Mouse (Mus musculus) bone marrow macrophage, adult 2 months (primary cell): ENCODE results near the gene Pnma1. TPM values are rescaled to one million over a fixed set of nuclear protein-coding genes. Genes with fewer than 3 reads are reported as not detected.

Source experiments
- H3K27ac ChIP-seq: 2 replicates; pipeline ENCODE4 v1.5.1; 2012; ENCODE audit warnings: low read depth, low read length; ENCODE audit not compliant: insufficient read depth
- H3K4me1 ChIP-seq: 2 replicates; pipeline ENCODE4 v1.6.1; 2012; ENCODE audit warnings: low read length; ENCODE audit not compliant: control insufficient read depth, insufficient read depth
- H3K4me3 ChIP-seq: 2 replicates; pipeline ENCODE4 v1.5.1; 2012; ENCODE audit warnings: mild to moderate bottlenecking, low read length, moderate library complexity; ENCODE audit not compliant: insufficient read depth
- CTCF ChIP-seq: IDR thresholded peaks from 2 replicates; pipeline ENCODE4 v1.5.1; 2012; ENCODE audit warnings: low read depth, mild to moderate bottlenecking, low read length, moderate library complexity
- POLR2A ChIP-seq: IDR thresholded peaks from 2 replicates; pipeline ENCODE4 v1.6.1; 2012; ENCODE audit warnings: mild to moderate bottlenecking, low read depth, low read length, borderline replicate concordance
- polyA plus RNA-seq: library from polyadenylated mRNA; stranded (reverse); fragments of >200 nt; gene quantifications from 2 replicates; pipeline ENCODE4 v1.2.4, GENCODE M21; 2012; ENCODE audit not compliant: missing spikeins, insufficient read depth, insufficient read length

The Pnma1 gene
- polyA plus RNA-seq, 1 experiment = 0.23 TPM

DNA sequence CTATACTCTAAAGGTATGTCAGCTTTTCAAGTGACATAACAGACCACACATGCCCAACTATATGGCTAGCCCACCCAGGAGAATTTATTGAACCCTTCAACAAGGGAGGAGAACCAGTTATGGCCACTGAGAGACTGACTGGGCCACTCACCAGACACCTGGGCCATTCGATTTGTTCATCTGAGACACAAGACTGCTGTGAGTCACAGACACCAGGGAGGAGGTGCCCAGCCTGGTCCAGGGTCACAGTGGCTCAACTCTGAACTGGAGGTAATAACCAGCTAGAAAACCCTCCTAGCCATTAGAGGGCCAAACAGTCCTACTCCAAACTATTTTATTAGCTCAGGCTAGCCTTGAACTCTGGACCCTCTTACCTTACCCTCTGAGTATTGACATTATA, 29.8 kb upstream of the Pnma1 start:
- TF ChIP-seq POLR2A (no peak), CTCF (no peak)
- H3K27ac ChIP-seq = peak overlapping the region; percentile 99

DNA sequence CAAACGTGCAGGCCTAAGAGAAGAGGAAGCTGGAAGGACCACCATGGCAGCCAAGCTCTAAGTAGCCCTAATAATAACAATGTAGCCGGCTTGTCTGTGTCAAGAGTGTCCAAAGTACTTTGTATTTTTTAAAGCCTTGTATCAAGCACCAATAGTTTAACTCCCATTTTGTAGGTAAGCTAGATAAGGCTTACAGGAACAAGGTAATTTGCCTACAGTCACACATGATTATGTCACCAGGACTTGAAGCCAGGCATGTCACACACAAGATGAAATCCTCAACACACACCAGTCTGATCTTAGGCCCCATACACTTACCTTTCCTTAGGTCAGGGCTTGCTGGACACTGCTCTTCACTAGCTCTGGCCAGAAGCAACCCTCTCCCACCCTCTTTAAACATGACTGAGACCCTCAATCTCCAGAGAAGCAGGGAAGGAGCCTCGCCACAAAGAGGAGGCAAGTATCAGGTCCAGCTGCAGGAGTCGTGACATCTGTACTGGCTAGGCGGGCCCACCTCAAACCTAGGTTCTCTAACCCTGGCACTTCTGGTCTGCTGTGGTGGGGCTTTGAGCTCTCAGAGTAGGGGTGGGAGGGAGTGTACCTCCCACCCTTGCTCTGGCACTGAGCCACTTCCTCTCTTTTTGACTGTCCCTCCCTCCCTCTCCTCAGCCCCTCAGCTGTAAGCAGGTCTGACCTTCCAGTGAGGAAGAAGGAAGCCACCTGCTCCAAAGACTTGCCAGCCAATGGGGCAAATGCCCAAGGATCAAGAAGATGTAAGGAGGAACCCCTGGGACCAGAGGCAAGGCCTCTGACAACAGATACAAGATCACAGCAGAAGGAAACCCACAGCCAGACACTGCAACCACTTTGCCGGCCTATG, 28.8 kb upstream of the Pnma1 start:
- Histone ChIP-seq H3K4me3 (peak overlapping the region; percentile 52), H3K4me1 (peaks cover 80% of the 10 kb centered on the region), H3K27ac (peak overlapping the region; percentile 99)
- no peak for TF ChIP-seq CTCF
- no peak for TF ChIP-seq POLR2A

More for the DNA sequence above, 29.8 kb upstream of the Pnma1 start:
- Histone ChIP-seq H3K4me1 (peaks cover 78% of the 10 kb centered on the region), H3K4me3 (no peak overlapping the region)

DNA sequence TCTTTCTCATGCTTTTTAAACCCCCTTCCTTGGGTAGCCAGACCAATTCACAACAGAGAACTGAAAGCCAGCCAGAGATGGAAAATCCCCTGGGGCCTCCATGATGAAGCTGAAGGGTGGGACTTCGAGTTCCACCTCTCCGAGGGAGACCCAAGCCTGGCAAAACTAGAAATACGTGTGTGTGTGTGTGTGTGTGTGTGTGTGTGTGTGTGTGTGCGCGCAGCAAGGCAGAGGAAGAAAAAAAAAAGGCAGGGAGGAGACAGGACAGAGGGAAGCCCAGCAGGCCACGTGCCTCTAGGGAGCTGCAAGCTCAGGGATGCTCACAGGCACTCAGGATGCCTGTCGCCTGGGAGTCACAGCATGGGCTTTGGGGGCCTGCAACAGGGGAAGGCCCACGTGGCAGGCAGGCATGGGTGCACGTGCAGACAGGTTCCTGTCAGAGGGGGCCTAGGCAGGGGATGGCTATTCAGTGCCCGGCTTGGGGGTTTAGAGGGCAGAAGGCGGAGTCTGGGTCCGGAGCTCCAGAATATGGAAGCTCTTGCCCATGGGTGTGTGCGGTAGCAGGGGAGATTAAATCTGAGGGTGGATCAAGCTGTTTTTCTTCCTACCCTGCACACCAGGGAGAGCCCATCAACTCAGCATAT, 28.0 kb upstream of the Pnma1 start:
- peaks cover 78% of the 10 kb centered on the region for H3K4me1 ChIP-seq
- no peak for TF ChIP-seq POLR2A
- TF ChIP-seq CTCF = no peak
- H3K4me3 ChIP-seq = peak overlapping the region; percentile 52
- peak overlapping the region; percentile 99 for H3K27ac ChIP-seq

DNA sequence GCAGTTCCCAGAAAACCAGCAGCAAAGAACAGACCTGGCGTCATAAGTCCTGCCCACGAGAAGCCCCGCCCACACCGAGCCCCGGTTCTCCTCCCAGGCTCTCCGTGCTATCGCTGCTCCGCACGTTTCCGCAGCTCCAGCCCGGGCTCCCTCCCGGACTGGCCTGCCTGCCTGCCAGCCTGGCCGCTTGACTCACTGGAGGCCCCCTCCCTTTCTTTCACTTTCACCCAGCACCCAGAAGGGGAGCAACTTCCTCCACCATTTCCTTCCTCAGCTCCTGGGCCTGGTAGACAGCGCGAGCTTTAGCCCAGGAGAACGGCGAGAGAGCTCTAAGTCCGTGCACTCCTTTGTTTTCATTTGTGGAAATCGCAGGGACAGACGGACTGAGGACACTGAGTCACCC, 27.4 kb upstream of the Pnma1 start:
- TF ChIP-seq POLR2A = no peak
- TF ChIP-seq CTCF = no peak
- Histone ChIP-seq H3K27ac (peak overlapping the region; percentile 99), H3K4me1 (peaks cover 73% of the 10 kb centered on the region), H3K4me3 (peak overlapping the region; percentile 52)

DNA sequence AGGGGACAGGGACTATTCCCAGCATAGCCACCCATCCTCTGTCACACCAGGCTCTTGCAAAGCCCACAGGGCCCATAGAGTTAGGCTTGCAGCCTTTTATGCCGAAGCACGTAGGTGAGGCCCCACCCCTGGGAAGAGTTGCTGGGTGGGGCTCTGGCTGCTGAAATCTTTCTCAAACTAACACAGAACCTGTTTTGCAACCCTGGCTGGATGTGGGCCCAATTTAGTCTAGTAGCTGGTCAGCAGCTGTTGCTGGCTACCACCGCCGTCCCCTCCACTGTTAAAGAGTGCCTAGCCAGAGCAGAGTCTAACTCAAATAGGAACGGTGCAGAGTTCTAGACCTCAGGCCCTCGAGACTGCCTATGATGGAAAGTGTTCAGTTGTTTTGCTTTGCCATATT, 26.6 kb upstream of the Pnma1 start:
- peaks cover 65% of the 10 kb centered on the region for H3K4me1 ChIP-seq
- peak overlapping the region; percentile 52 for H3K4me3 ChIP-seq
- TF ChIP-seq POLR2A (no peak), CTCF (no peak)
- H3K27ac ChIP-seq = peak overlapping the region; percentile 99

DNA sequence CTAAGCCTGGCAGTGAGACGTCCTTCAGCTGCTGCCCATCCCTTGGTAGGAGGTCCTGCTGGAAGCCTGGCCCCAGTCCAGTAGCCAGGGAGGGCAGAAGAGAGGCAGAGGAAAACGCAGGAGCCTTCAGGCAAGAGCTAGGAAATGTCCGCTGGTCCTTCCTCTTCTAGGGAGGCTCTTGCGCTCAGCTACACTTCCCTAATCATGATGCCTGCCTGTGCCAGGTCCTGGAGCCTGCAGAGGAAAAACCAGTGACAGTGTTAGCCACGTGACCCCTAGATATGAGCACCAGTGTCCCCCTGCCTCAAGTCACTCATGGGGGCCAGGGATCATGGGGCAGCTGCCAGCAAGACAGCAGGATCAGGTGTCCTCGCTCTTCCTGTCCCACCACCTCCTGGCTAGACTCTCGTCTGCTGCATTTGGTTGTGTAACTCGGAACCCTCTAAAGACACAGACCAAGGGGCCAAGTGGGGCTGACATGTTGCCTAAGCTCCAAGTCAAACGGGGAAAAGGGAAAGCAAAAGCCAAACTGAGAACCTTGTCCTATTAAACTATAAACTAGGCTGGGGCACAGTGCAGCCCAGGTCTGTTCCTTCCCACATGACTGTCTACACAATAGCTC, 26.0 kb upstream of the Pnma1 start:
- H3K4me3 ChIP-seq = peak overlapping the region; percentile 52
- TF ChIP-seq POLR2A = no peak

DNA sequence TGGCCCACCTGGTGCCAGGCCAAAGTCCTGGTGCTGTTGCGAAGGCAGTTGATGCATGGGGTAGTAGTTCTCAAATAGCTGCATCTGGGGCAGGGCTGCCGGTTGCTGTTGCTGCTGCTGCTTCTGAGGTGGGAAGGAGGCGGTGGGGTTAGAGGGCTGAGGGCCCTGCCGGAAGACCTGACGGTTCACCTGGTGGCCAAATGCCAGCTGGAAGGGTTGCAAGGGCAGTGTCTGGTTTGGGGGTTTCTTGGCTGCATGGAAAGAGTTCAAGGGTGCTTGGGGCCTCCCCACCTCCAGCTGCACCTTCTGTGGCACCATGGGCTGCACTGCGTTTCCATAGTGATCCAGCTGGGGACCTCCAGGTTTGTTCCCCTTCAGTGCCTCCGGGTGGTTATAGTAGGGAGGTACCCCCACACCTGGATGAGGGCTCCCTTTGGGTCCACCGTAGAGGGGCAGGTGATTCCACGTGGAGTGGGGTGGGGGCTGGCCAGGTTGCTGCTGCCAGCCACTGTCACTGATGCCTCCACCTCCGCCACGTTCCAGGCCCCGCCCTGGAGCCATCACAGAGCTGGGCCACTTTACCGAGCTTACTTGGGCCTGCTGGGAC, 25.1 kb upstream of the Pnma1 start:
- H3K4me1 ChIP-seq = peaks cover 53% of the 10 kb centered on the region
- H3K27ac ChIP-seq = peak overlapping the region; percentile 99
- no peak overlapping the region for H3K4me3 ChIP-seq
- TF ChIP-seq CTCF (no peak), POLR2A (no peak)

More for the DNA sequence above, 26.0 kb upstream of the Pnma1 start:
- H3K4me1 ChIP-seq = peaks cover 62% of the 10 kb centered on the region
- peak overlapping the region; percentile 99 for H3K27ac ChIP-seq

DNA sequence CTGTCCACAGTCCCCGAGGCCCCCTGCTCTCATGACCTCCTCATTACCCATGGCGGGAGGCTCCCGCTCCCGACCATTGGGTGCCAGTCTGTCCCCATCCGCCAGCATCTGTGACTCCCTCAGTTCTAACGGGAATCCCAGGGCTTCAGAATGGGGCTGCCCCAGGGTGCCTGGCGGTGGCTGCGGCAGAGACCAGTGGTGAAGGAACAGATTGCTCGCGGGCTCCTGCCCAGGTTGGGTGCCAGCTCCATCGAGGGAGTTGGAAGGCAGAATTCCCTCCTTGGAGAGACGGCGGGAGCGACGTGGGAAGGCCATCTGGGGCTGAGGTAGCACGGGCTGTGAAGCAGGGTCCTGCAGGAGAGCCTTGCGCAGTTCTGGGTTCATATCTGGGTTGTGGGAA, 24.6 kb upstream of the Pnma1 start:
- Histone ChIP-seq H3K4me1 (peaks cover 47% of the 10 kb centered on the region), H3K27ac (peak overlapping the region; percentile 99)
- TF ChIP-seq POLR2A (no peak), CTCF (no peak)

DNA sequence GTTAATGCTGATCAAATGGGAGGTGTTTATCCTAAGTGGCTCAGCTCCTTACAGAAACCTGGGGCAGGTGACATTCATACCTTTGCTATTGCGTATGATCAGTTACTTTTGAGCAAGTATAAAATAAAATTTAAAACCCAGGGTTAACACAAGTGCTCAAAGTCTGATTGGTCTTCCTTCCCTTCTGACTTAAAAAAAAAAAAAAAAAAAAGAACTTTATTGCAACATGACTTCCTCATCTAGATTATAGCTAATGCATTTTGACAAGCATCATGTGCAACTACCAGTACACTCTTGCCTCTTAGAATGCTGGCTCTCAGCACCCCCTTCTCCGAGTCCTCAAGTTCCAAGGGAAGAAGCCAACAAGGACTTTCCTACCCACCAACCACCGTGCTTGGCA, 23.9 kb upstream of the Pnma1 start:
- peaks cover 41% of the 10 kb centered on the region for H3K4me1 ChIP-seq
- TF ChIP-seq POLR2A = no peak
- TF ChIP-seq CTCF = no peak
- peak overlapping the region; percentile 43 for H3K27ac ChIP-seq
- no peak overlapping the region for H3K4me3 ChIP-seq

More for the DNA sequence above, 24.6 kb upstream of the Pnma1 start:
- H3K4me3 ChIP-seq = no peak overlapping the region
